Mouse (Mus musculus) liver, postnatal 0 days (tissue): ENCODE measurements at regions not wholly inside any gene's neighbourhood (a gene's known extent, or its start where the extent isn't known, plus 50 kb on each side); places are given as distances from the start of the nearest gene placed in this dataset.
A peak's percentile ranks its signal among the peaks of the same experiment; 100 is the strongest.

Source experiments
- ATAC-seq: fragments of 200-750 bp; cut with Nextera tagmentation; 2 replicates; pipeline ENCODE4 v1.8.0; 2017; ENCODE audit warnings: mild to moderate bottlenecking, moderate library complexity
- DNase-seq: peaks from one replicate; pipeline ENCODE4 v3.0.0-alpha.2; 2016
- H3K27ac ChIP-seq: fragments of 300-500 bp; sonication (generic); 2 replicates; pipeline ENCODE4 v1.5.1; 2014; ENCODE audit warnings: antibody characterized with exemption, moderate library complexity, mild to moderate bottlenecking, low read depth
- H3K27me3 ChIP-seq: fragments of 300-500 bp; sonication (generic); 2 replicates; pipeline ENCODE4 v1.6.1; 2014; ENCODE audit warnings: low read length, control low read depth, mixed read lengths; ENCODE audit not compliant: insufficient read depth
- H3K36me3 ChIP-seq: fragments of 300-500 bp; sonication (generic); replicated peaks from 2 replicates; pipeline ENCODE4 v1.6.1; 2014; ENCODE audit warnings: mild to moderate bottlenecking, control low read depth, low read length, moderate library complexity, mixed read lengths; ENCODE audit not compliant: insufficient read depth
- H3K4me1 ChIP-seq: fragments of 300-500 bp; sonication (generic); 2 replicates; pipeline ENCODE4 v1.6.1; 2014; ENCODE audit warnings: antibody characterized with exemption, mild to moderate bottlenecking, control low read depth; ENCODE audit not compliant: insufficient read depth
- H3K4me2 ChIP-seq: fragments of 300-500 bp; sonication (generic); 2 replicates; pipeline ENCODE4 v1.6.1; 2014; ENCODE audit warnings: low read depth, mild to moderate bottlenecking, low read length, moderate library complexity, mixed read lengths
- H3K4me3 ChIP-seq: fragments of 300-500 bp; sonication (generic); 2 replicates; pipeline ENCODE4 v1.5.1; 2014; ENCODE audit warnings: low read depth, low read length
- H3K9ac ChIP-seq: fragments of 300-500 bp; sonication (generic); replicated peaks from 2 replicates; pipeline ENCODE4 v1.6.1; 2014; ENCODE audit warnings: mild to moderate bottlenecking, moderate library complexity
- H3K9me3 ChIP-seq: fragments of 300-500 bp; sonication (generic); 2 replicates; pipeline ENCODE4 v1.6.1; 2016; ENCODE audit warnings: mild to moderate bottlenecking, control low read depth, low read length, mixed read lengths
- CTCF ChIP-seq: sonication (generic); IDR thresholded peaks from 2 replicates; pipeline ENCODE4 v1.5.1; 2016; ENCODE audit warnings: antibody characterized with exemption, low read depth
- EP300 ChIP-seq: IDR thresholded peaks from 2 replicates; pipeline ENCODE4 v1.6.1; 2016; ENCODE audit warnings: antibody characterized with exemption, low read depth, mild to moderate bottlenecking
- WGBS: fragments of 180-500 bp; shearing (Covaris S2); extraction: QIAGEN DNeasy Blood & Tissue Kit; methylation state at CpG from one replicate; pipeline ENCODE4 v1.1.7; 2014; ENCODE audit not compliant: insufficient replicate concordance; 5-methylcytosine and 5-hydroxymethylcytosine counted together

GRCm38 (mm10) chr1:186456131-186456530 is 249.7 kb downstream of the Tgfb2 start:
- no peak overlapping the region for H3K4me3 ChIP-seq
- no peak overlapping the region for H3K9ac ChIP-seq
- H3K27me3 ChIP-seq = no peaks in the 10 kb centered on the region
- H3K4me1 ChIP-seq = no peaks in the 10 kb centered on the region
- peak; percentile 22 for DNase-seq
- WGBS = 92% methylated on average over 3 of the region's 3 CpGs
- no peak for ATAC-seq
- no peak overlapping the region for H3K4me2 ChIP-seq
- H3K9me3 ChIP-seq = no peaks in the 10 kb centered on the region
- H3K27ac ChIP-seq = no peak overlapping the region
- H3K36me3 ChIP-seq = no peaks in the 10 kb centered on the region
- no peak for TF ChIP-seq EP300
- TF ChIP-seq CTCF = peak; percentile 54

GRCm38 (mm10) chr1:186455177-186455660 is 250.6 kb downstream of the Tgfb2 start:
- DNase-seq (no peak), ATAC-seq (no peak)
- no peaks in the 10 kb centered on the region for H3K4me1 ChIP-seq
- H3K4me3 ChIP-seq = no peak overlapping the region
- TF ChIP-seq CTCF (no peak), EP300 (no peak)
- no peaks in the 10 kb centered on the region for H3K9me3 ChIP-seq
- H3K27me3 ChIP-seq = no peaks in the 10 kb centered on the region
- H3K27ac ChIP-seq = no peak overlapping the region
- no peaks in the 10 kb centered on the region for H3K36me3 ChIP-seq
- no peak overlapping the region for H3K9ac ChIP-seq
- no peak overlapping the region for H3K4me2 ChIP-seq
- 80% methylated on average over 7 of the region's 7 CpGs for WGBS

- WGBS = 47% methylated on average over 4 of the region's 4 CpGs
These were observed 251.2 kb downstream of the Tgfb2 start for GRCm38 (mm10) chr1:186454393-186455085.

GRCm38 (mm10) chr1:186448841-186449650 is 256.7 kb downstream of the Tgfb2 start:
- ATAC-seq = no peak
- no peaks in the 10 kb centered on the region for H3K4me1 ChIP-seq
- no peak for TF ChIP-seq EP300
- TF ChIP-seq CTCF = no peak
- no peak for DNase-seq
- H3K4me3 ChIP-seq = no peak overlapping the region
- no peaks in the 10 kb centered on the region for H3K27me3 ChIP-seq
- no peak overlapping the region for H3K27ac ChIP-seq
- H3K9ac ChIP-seq = no peak overlapping the region
- no peaks in the 10 kb centered on the region for H3K36me3 ChIP-seq
- 62% methylated on average over 16 of the region's 16 CpGs for WGBS
- no peaks in the 10 kb centered on the region for H3K9me3 ChIP-seq
- no peak overlapping the region for H3K4me2 ChIP-seq

More at GRCm38 (mm10) chr1:186454393-186455085, 251.2 kb downstream of the Tgfb2 start:
- Histone ChIP-seq H3K4me3 (no peak overlapping the region), H3K9me3 (no peaks in the 10 kb centered on the region), H3K4me1 (no peaks in the 10 kb centered on the region), H3K27me3 (no peaks in the 10 kb centered on the region), H3K36me3 (no peaks in the 10 kb centered on the region), H3K27ac (no peak overlapping the region), H3K4me2 (no peak overlapping the region), H3K9ac (no peak overlapping the region)
- TF ChIP-seq CTCF = no peak
- no peak for TF ChIP-seq EP300
- DNase-seq (no peak), ATAC-seq (no peak)

GRCm38 (mm10) chr1:186447521-186447920 is 258.3 kb downstream of the Tgfb2 start:
- DNase-seq (no peak), ATAC-seq (no peak)
- Histone ChIP-seq H3K9me3 (no peaks in the 10 kb centered on the region), H3K4me3 (no peak overlapping the region), H3K36me3 (no peaks in the 10 kb centered on the region), H3K4me1 (no peaks in the 10 kb centered on the region), H3K27me3 (no peaks in the 10 kb centered on the region), H3K4me2 (no peak overlapping the region), H3K27ac (no peak overlapping the region), H3K9ac (no peak overlapping the region)
- TF ChIP-seq EP300 (no peak), CTCF (no peak)
- WGBS = 59% methylated on average over 1 of the region's 1 CpGs

- Histone ChIP-seq H3K27ac (no peak overlapping the region), H3K4me1 (no peaks in the 10 kb centered on the region), H3K9ac (no peak overlapping the region), H3K4me2 (no peak overlapping the region), H3K36me3 (no peaks in the 10 kb centered on the region), H3K27me3 (no peaks in the 10 kb centered on the region), H3K4me3 (no peak overlapping the region), H3K9me3 (no peaks in the 10 kb centered on the region)
- DNase-seq (no peak), ATAC-seq (no peak)
- no peak for TF ChIP-seq CTCF
- no peak for TF ChIP-seq EP300
- 52% methylated on average over 5 of the region's 5 CpGs for WGBS
These were observed 261.1 kb downstream of the Tgfb2 start for GRCm38 (mm10) chr1:186444701-186445131.
